Mouse (Mus musculus): ENCODE data around the gene Ubxn10.

DNA sequence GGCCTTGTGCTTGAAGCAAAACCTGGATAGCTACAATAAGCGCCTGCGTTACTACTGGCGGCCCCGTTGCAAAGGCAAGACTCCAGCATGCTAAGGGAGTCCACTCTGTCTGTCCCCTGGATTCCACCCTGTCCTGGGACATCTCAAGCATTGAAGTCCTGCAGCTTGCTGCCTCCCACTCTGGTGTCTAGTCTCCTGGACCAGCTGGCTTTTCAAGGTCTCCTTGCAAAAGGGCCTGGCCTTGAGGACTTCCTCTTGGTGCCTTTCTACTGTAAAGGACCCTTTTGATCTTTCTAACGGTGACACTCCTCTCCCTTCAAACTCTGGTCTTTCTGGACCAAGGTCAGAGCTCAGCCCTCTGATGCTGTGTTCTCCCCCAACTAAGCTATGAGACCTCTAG is 43.3 kb upstream of the Ubxn10 start:
- TF ChIP-seq CTCF (IDR thresholded peaks at IDR 0.05; ENCODE audit: control insufficient read depth, insufficient read depth, insufficient read length) (no peak), MAX (IDR thresholded peaks at IDR 0.05) (no peak), MYOD1 (IDR thresholded peaks at IDR 0.05; ENCODE audit: control insufficient read depth, insufficient read length, low read depth) (no peak), CEBPB (IDR thresholded peaks at IDR 0.05; ENCODE audit: low read depth) (no peak), USF1 (IDR thresholded peaks at IDR 0.05; ENCODE audit: low read depth) (no peak), MYOG (IDR thresholded peaks at IDR 0.05; ENCODE audit: control insufficient read depth, extremely low read depth, insufficient read length) (no peak), FOSL1 (IDR thresholded peaks at IDR 0.05; ENCODE audit: insufficient read depth, low read length, poor library complexity, severe bottlenecking) (no peak)

All from C2C12 (cell line).